Mouse (Mus musculus) heart, postnatal 36 days (tissue): ENCODE results near the gene Gm20388. TPM values are rescaled to one million over a fixed set of nuclear protein-coding genes. Genes with fewer than 3 reads are reported as not detected.

Experiments used
- DNase-seq, 2 experiments: peaks; one replicate each; pipeline ENCODE4 v3.0.0; 2021 to 2022
- intact Hi-C: fragments of 180-260 bp; cut with DNase I; formaldehyde crosslinking; loops from one replicate; pipeline ENCODE4 v1.15.1; 2025
- total RNA-seq, 2 experiments: library from RNA; stranded (reverse); gene quantifications; 2 replicates each; pipeline ENCODE4 v1.2.3; 2021

The Gm20388 gene
- total RNA-seq, 2 experiments from 2014 or later = 3.5 to 4.9 TPM

GRCm38 (mm10) chr8:123845114-123845513 is 3934.5 kb downstream of the Gm20388 start:
- DNase-seq = no peak
- intact Hi-C loops = no loop called here

GRCm38 (mm10) chr8:123845991-123846390 is 3935.3 kb downstream of the Gm20388 start:
- intact Hi-C loops = no loop called here
- no peak for DNase-seq

DNA sequence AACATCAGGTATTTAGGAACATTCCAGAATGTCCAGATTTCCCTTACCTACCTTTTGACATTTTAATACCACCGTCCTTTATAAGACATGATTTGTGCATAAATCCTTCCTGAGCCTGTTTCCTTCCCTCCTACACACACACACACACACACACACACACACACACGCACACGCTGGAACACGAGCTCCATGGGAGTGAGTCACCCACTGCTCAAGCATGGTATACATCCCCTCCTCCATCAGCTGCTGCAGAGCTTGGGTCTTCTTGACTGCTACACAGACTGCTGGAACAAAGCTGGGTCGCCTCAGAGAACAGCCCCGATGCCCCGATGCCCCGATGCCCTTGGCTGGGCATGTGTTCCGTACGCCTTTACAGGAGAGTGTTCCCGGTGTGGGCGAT is 3935.9 kb downstream of the Gm20388 start:
- DNase-seq = no peak
- intact Hi-C loops = no loop called here

DNA sequence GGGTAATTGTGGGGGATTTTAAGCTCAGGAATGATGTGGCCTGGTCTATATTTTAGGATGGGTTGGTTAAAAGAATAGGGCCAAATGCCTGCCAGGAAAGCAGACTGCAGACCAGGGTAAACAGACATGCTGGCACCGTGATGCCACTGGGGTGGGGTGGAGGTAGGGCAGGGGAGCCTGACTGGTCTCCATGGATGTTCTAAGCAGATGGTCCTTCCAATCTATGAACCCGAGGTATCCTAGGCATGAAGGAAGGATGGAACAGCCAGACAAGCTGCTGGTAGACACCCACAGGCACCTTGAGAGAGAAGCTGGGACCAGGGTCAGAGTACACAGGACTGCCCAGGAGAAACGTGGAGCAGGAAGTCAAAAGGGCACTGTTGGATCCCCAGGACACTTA is 3936.9 kb downstream of the Gm20388 start:
- DNase-seq = no peak
- intact Hi-C loops = no loop called here

DNA sequence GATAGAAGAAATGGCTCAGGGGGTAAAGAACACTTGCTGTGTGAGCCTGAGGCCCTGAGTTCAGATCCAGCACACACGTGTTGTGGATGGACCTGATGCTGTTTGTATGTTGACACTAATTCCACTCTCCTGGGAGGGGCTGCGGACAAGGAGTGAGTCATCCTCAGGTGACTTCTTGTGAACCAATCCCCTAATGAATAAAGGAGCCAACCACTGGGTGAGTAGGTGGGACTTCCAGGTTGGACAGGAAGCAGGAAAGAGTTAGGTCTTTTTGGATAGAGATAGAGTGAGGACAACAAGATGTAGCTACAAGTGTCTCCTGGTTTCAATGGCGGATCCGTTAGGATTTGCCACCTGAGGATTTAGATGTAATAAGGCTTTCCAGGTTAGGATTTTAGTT is 3938.7 kb downstream of the Gm20388 start:
- DNase-seq = no peak
- intact Hi-C loops = no loop called here

GRCm38 (mm10) chr8:123851590-123851989 is 3940.9 kb downstream of the Gm20388 start:
- no peak for DNase-seq
- intact Hi-C loops = no loop called here

DNA sequence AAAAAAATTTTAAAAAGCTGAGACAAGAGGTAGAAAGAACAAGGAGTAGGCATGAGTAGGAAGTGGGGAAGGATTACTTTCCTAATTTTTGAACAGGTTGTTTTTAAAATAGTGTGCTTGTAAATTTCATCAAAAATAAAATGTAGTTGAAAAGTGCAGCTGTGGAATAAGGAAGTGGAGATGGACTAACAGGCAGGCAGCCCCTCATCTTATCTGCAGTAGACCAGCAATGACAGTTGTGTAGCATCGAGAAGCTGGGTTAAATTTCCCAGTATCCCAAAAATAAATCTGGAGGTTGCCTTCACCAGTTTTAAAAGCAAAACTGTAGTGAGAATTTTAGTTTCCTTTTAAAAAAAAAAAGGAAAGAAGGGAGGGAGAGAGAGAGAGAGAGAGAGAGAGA is 3943.6 kb downstream of the Gm20388 start:
- intact Hi-C loops = no loop called here

DNA sequence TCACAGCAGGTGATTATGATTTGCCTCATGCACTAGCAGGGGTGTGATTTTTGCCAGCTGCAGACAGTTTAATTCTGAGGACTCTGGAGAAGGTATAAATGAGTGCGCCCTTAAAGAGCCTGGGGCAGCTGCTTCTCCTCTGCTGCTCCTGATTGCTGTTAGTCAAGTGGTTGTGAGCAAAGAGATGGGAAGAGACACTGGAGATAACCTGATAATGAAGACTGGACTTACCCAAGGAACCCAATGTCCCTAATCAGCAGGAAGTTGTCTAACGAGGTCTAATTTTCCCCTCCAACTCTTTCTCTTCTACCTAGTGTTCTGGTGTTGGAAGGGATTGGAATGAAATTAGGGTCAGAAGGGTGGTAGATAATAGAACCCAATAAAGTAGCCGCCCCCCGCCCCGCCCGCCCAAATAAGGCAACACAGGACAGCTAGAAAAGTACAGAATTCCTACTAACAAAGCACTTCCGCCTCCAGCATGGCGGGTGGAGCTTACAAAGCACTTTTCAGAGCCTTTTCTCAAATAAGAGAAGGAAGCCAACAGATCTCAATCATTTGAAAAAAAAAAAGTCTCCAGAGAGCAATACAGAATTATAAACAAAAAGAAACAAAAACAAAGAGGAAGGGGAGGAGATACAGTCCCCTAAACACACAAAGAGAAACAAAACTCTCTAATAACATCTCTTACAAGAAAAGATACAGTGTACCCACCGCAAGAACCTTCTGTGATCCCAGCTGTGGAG is 3944.3 kb downstream of the Gm20388 start:
- intact Hi-C loops = no loop called here
- no peak for DNase-seq

More for the DNA sequence above, 3943.6 kb downstream of the Gm20388 start:
- no peak for DNase-seq

DNA sequence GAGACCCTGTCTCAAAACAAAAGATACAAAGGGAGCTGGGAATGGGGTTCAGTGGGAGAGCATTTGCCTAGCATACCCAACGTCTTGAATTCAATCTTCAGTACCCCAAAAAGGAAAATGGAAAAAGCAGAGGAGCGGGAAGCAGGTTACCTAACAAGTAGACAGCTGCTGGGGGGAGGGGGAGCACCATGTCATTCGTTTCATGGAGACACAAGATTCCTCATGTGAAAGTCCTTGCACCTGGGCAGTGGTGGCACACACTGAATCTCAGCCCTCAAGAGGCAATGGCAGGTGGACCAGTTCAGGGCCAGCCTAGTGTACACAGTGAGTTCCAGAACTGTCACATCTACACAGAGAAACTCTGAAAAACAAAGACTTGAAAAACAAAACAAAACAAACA is 3946.7 kb downstream of the Gm20388 start:
- no peak for DNase-seq
- intact Hi-C loops = no loop called here

DNA sequence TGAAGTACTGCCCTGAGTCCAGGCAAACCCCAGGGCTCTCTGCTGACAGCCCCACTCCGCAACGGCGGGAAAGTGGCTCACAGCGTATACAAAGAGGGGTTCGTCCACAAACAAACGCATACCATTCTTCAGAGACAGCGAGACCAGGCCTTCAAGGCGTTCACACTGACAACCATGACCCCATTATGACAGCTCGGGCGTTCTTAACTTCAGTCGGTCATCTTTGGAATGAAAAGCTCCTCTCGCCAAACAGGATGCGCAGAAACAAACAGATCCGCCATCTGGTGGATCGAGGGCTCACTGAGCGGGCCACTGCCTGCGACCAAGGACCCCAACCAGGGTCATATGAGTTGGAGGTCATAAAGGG is 3947.9 kb downstream of the Gm20388 start:
- peak in 1 of 2 experiments; percentile 11 for DNase-seq
- intact Hi-C loops = no loop called here

GRCm38 (mm10) chr8:123858941-123859647 is 3948.5 kb downstream of the Gm20388 start:
- peak; percentile 91 for DNase-seq
- intact Hi-C loops = no loop called here

DNA sequence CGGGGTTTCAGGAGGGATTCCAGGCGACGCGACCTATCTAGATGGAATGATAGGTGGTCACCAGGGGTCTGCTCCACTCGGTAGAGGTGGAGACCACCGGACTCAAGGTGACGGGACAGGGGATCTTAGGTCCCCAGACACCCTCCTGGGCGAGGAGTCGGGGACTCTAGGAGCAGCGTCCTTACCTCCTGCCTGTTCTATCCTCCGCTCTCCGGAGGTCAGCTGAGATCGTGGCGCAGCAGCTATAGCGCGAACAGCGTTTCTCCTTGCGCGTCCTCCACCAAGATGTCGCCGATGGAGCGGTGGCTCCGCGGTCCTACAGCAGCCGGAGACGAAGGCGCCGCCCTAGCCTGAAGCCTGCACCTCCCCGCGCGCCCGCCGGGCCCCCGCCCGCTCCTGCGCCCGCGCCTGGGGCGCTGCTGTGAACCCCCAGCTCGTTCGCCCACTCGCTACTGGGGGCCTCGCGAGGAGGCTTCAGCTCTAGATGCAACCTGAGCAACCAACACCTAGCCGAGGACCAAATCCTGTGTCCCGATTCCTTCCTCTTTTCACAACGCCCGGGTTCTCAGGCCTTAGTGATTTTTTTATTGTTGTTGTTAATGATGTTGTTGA is 3949.1 kb downstream of the Gm20388 start, which contains the start of gene Ccsap:
Gene Ccsap, minus strand, starts transcription at position 562 of the 612 bp plus-strand sequence.
- intact Hi-C loops = no loop called here
- DNase-seq = peak; percentile 47 to 62

- intact Hi-C loops = no loop called here
- DNase-seq = no peak
Observed at GRCm38 (mm10) chr8:123860386-123860785, 3949.7 kb downstream of the Gm20388 start.

DNA sequence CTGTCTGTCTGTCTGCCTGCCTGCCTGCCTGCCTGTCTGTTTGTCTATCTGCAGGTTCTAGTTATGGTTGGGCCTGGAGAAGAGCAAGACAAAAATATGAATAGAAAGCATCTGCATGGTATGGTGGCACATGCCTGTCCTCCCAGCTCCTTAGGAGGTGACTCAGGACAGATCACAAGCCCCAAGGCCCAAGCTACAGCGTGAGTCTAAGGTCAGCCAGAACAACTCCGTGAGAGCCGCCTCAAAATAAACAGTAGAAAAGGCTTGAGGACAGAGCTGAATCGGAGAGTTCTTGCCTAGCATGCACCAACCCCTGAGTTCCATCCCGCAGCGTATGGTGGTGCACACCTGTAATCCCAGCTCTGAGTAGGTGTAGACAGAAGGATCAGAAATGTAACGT is 3955.1 kb downstream of the Gm20388 start:
- no peak for DNase-seq
- intact Hi-C loops = no loop called here

DNA sequence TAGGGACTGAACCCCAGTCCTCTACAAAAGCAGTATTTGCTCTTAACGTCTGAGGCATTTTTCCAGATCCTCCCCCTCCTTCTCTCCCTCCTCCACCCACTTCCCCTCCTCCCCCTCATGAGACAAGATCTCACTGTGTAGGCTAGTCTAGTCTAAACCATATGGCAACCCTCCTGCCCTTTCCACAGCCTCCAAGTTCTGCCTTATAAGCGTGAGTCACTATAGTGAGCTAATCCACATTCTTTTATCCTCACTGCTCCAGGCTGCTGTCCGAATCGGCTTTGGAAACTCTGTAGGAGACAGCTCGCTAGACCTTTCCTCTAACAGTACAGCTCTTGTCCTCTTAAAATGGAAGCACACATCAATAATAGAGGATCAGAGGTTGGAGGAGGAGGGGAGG is 3956.3 kb downstream of the Gm20388 start:
- no peak for DNase-seq
- intact Hi-C loops = no loop called here

GRCm38 (mm10) chr8:123872048-123872447 is 3961.4 kb downstream of the Gm20388 start:
- peak in 1 of 2 experiments; percentile 24 for DNase-seq
- intact Hi-C loops = no loop called here

DNA sequence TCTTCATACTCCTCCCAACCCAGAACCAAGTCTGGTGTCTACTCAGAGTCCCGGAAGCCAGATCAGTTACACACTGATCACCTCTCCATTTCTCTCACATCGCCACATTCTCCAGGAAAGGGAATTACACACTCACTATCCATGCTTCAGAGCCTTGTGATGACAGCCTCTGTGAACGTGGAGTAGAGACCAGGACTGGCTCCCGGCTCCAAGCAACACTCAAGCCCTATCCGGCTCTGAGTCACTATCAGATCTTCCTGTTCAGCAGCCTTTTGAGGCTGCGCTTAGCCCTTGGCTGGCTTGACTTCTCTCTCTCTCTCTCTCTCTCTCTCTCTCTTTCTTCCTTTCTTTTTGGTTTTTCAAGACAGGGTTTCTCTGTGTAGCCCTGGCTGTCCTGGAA is 3962.7 kb downstream of the Gm20388 start:
- intact Hi-C loops = no loop called here
- DNase-seq = no peak

- intact Hi-C loops = no loop called here
- no peak for DNase-seq
Observed at GRCm38 (mm10) chr8:123874324-123874723, 3963.7 kb downstream of the Gm20388 start.

- intact Hi-C loops = no loop called here
- DNase-seq = no peak
Observed at GRCm38 (mm10) chr8:123877865-123878264, 3967.2 kb downstream of the Gm20388 start.

GRCm38 (mm10) chr8:123880271-123880670 is 3969.6 kb downstream of the Gm20388 start:
- DNase-seq = no peak
- intact Hi-C loops = no loop called here

GRCm38 (mm10) chr8:123880821-123881350 is 3970.2 kb downstream of the Gm20388 start:
- intact Hi-C loops = no loop called here
- DNase-seq = no peak
